Mouse (Mus musculus) left cerebral cortex, postnatal 25 days (tissue): Measurements from ENCODE around the gene Clec10a. TPM values are rescaled to one million over a fixed set of nuclear protein-coding genes. Genes with fewer than 3 reads are reported as not detected.
"Not testable (repeated sequence)": the region's sequence is repeated elsewhere in the genome, so short reads cannot be mapped to it uniquely, and the experiment has no call there.

Experiments used
- DNase-seq, 2 experiments: peaks; one replicate each; pipeline ENCODE4 v3.0.0; 2022; ENCODE audit warnings: low spot score in 2 of 2, mixed read lengths in 1 of 2
- intact Hi-C: fragments of 180-260 bp; cut with DNase I; formaldehyde crosslinking; loops from one replicate; pipeline ENCODE4 v1.15.1; 2025
- total RNA-seq, 2 experiments: library from RNA; stranded (reverse); gene quantifications; 2 replicates each; pipeline ENCODE4 v1.2.3; 2021

Clec10a gene
- total RNA-seq, result 1 to 10 TPM; 2.3 to 2.4 TPM

DNA sequence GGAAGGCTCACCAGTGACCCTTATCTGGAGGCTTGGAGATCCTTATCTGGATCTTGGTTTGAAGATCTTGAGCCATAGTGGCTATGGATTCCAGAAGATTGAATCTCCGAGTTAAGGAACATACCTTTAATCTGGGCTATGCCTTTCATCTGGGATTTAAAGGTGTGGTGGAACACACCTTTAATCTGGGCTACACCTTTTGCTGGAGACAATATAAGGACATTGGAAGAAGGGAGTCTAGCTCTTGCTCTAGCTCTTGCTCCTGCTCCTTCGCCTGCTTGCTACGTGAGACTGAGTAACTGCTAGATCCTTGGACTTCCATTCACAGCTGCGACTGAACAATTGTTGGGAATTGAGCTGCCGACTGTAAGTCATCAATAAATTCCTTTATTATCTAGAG is at the start of gene Clec10a:
Gene Clec10a, plus strand, starts transcription at position 301 of the 400 bp plus-strand sequence.
- intact Hi-C loops, DNase-seq: not testable (repeated sequence)

DNA sequence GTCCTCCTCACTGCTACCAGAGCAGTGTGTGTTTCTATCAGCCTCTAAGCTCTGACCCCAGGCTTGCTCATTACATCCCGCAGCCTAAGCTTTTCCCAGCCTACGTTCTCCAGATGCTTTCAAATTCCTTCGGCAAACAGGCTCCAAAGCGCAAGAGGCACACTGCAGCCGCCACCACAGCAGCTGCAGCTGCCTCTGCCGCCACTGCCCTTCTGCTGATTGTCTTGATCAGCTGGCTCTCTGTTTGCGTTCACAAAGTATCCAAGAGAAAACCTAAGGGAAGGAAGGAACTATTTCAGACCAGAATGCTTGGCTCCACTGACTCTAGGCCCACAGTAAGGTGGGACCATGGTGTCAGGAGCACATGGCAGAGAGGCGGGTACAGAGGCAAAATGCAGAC is 48.9 kb upstream of the Clec10a start:
- intact Hi-C loops, result no loop called here

DNA sequence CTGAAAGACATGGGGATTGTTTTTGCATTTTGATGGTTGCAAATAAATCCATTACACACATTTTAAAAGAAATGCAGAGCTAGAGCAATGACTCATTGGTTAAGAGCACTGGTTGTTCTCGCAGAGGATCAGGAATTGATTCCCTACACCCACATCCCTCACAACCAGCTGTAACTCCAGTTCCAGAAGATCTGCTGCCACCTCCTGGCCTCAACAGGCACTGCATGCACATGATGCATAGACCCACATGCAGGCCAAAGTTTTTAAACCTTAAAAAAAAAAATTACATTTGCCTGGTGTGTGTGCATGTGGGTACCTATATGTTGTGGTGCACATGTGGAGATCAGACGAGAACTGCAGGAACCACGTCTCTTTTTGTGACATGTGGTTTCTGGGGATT is 45.9 kb upstream of the Clec10a start:
- intact Hi-C loops, result loop anchor here (5.0 kb wide), 1 partner anchor 38 kb away; no protein-coding TSS in a partner anchor
- DNase-seq, result peak in 1 of 2 experiments; percentile 3

More for the DNA sequence above, 48.9 kb upstream of the Clec10a start:
- no peak for DNase-seq

DNA sequence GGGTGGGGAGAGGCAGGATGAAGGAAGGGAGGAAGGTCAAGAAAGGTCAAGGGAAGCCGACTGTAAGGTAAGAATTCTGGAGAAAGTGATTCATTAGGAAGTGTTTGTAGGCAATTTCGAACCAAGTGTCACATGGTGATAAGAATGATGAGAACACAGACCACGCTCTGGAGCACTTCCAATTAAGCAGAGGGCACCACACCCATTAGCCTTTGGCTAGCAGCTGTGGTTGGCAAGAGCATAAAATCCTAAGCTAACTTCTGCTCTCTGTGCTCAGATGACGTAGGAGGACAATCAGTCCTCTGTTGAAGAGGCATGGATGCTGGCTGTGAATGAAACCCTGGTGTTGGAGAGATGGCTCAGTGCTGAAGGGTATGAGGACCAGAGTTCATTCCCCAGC is 41.4 kb upstream of the Clec10a start:
- no peak for DNase-seq
- intact Hi-C loops, result loop anchor here (5.0 kb wide), 1 partner anchor 42 kb away; no protein-coding TSS in a partner anchor

DNA sequence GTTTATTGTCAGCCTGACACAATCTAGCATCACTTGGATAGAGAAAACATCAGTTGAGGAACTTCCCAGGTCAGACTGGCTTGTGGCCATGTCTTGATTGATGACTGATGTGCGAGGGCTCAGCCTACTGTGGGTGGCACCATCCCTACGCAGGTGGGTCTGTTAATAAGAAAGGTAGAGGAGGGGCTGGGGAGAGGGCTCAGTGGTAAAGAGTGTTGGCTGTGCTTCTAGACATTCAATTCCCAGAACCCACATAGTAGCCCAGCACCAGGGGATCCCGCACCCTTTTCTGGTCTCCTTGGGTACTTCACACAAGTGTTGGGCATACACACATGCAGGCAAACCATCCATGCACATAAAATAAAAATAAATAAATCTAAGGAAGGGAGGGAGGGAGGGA is 40.1 kb upstream of the Clec10a start:
- DNase-seq, result no peak
- intact Hi-C loops, result no loop called here

DNA sequence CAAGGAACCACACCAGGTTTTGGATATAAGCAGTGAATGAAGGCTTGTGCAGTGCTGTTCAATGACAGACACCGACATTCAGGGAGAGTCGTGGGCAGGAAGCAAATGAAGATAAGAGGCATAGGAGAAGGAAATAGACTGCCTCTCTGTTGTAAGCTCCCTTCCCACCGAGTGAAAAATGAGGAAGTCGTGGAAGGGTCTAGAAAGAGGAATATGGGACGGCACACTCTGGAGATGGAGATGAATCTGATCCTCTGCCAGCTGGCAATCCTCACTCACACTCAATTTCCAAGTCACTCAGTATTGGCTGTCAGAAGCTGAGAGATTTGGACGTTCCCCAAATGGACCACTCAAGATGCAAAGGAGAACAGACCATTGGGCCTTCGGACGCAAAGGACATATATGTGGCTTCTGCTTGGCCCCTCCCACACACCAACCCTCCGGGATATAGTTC is 26.0 kb upstream of the Clec10a start, which contains the start of gene Mgl2:
Gene Mgl2, plus strand, starts transcription at position 404 of the 454 bp plus-strand sequence.
- intact Hi-C loops, result no loop called here
- DNase-seq, result no peak

DNA sequence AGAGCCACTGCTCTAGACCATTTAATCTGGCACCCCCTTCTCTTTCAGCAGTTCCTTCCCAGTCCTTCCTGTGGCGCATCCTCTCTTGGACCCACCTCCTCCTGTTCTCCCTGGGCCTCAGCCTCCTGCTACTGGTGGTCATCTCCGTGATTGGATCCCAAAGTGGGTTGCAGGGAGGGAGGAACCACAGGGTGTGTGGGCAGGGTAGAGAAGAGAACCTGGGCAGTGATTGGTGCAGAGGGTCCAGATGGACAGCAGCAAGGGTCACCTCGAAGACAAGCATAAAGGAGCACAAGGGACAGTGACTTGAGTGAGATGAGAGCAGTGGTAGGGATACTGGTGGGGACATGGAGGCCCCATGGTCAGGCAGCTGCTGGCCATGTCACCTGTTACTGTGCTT is 21.0 kb upstream of the Clec10a start:
- intact Hi-C loops, DNase-seq: not testable (repeated sequence)

DNA sequence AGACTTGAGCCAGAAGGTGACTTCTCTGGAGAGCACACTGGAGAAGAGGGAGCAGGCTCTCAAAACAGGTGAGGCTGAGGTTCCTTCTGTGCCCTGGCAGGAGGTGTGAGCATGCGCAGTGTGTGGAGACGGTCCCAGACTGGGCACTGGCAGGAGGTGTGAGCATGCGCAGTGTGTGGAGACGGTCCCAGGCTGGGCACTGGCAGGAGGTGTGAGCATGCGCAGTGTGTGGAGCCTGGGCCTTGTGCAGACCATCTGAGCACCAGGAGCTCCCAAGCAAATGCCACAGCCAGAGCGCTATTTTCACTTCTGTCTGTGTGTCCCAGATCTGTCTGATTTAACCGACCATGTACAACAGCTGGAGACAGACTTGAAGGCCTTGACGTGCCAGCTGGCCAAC is 20.1 kb upstream of the Clec10a start:
- DNase-seq, intact Hi-C loops: not testable (repeated sequence)

DNA sequence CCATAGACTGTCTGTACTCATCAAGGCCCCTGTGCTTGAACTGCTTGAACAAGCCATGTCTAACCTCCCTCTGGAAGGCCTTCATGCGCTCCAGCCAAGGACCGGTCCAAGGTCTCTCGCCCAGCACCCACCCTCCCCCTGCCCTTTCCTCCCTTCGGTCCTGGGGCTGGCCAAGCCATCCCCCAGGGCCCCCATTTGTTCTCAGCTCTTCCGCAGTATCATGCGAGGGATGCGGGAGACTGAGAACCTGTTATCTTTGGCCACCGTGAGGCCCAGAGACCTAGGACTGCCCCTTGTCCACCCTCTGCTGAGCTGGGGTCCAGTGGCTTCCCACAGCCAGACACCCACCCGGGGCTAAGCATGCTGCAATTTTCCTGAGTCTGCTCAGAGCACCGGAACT is 16.8 kb upstream of the Clec10a start:
- intact Hi-C loops, result no loop called here

DNA sequence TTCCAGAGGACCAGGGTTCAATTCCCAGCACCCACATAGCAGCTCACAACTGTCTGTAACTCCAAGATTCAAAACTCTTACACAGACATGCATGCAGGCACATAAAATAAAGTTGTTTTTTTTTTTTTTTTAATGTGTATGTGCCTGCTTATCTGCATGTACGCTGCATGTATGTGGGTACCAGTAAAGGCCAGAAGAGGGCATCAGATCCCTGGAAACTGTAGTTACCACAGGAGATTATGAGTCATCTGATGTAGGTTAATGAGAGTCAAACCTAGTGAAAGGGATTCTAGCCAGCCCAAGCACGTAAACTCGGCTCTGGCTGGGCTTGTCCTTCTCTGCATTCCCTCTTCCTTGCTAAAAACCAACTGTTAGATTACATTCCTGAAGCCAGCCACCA is 4.9 kb upstream of the Clec10a start:
- no peak for DNase-seq
- intact Hi-C loops, result no loop called here

More for the DNA sequence above, 16.8 kb upstream of the Clec10a start:
- DNase-seq, result no peak

DNA sequence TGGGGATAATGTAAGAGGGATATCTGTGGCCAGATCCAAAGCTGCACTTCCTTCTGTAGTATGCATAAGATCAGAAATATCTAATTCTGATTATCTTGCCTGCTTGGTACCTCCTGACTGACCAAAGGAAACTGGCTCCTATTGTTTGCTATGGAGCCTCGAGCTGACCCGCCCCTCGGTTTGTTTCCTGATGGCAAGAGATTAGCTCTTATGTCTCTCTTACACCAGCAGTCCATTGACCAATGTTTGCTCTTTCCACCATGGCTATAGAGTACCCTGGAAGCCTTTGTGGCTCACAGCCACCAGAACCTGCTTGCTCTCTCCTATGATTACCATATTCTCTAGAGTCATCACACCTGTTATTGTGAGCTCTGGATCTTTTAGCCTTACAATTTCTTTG is 6.3 kb downstream of the Clec10a start:
- no peak for DNase-seq
- intact Hi-C loops, result no loop called here

DNA sequence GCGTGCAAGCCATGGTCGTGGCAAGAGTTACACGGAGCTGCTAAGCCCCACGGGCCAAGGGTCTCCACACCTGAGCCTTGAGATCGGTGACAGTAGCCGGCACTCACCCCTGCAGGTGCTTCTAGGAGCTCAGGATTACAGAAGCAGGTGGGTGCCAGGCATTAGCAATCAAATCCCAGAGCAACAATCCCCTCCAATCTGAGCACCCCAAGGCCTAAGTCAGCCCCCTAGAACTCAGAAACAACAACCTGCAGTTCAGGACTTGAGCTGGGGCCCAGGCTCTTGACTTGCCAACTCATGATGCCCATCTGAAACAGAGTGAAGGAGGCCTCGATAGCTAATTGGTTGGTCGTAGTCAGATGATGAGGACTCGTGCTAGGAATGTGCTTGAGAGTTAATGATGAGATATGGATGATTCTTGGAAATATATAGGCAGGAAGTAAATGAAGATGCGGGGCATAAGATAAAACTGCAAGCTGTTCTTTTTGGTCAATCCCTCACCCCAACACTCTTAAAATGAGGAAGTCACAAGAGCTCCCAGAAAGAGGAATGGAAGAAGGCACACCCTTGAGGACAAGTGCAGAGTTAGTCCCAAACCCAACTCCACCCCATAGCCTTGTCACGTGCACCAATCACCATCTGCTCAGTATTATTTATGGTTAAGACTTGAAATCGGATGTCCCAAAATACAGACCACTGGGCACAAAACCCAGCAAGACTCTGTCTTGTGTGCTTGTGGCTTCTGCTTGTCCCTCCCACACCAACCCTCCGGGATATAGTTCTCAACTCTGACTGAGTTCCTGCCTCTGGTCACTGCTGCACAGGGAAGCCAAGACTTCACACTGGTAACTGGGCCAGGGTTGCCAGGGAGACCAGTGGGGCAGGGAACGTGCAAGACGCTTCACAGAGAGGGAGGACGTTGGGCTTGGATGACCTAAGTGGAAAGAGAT is 10.2 kb downstream of the Clec10a start:
- DNase-seq, result no peak
- intact Hi-C loops, result no loop called here

DNA sequence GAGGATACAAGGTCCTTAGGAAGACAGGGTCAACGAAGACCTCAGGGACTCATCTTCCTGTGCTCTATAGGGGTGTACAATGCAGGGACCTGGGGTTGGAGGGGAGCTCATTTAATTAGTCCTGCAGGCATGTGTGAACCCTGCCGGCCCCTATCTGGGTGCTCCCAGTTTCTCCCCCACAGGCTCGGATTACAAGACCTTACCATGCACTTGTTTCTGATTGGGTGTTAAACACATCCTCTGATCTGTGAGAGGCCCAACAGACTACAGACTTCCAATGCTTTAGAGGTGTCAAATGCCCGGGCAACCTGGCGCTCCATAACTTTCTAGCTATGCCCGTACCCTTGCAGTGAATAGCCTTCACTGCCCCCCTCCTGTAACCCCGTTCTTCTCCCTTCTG is 12.1 kb downstream of the Clec10a start:
- intact Hi-C loops, result no loop called here

DNA sequence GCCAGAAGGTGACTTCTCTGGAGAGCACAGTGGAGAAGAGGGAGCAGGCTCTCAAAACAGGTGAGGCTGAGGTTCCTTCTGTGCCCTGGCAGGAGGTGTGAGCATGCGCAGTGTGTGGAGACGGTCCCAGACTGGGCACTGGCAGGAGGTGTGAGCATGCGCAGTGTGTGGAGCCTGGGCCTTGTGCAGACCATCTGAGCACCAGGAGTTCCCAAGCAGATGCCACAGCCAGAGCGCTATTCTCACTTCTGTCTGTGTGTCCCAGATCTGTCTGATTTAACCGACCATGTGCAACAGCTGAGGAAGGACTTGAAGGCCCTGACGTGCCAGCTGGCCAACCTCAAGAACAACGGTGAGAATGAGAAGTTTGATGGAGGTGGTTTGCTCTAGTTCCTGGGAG is 13.5 kb downstream of the Clec10a start:
- DNase-seq, result peak in 1 of 2 experiments; percentile 14
- intact Hi-C loops, result not testable (repeated sequence)

More for the DNA sequence above, 12.1 kb downstream of the Clec10a start:
- no peak for DNase-seq

DNA sequence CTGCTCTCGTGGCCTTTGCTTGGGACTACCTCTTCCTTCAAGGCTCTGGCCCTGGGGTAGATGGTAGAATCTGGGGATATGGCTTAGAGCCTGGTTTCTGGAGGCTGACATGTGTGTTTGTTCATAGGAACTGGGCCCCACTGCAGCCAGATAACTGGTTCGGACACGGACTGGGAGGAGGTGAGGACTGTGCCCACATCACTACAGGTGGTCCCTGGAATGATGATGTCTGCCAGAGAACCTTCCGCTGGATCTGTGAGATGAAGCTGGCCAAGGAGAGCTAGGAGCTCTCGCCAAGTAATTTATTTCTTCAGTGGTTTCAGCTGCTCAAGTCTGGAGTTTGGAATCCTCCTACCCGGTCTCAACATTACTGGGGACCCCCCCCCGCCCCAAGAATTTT is 14.3 kb downstream of the Clec10a start:
- no peak for DNase-seq
- intact Hi-C loops, result no loop called here

DNA sequence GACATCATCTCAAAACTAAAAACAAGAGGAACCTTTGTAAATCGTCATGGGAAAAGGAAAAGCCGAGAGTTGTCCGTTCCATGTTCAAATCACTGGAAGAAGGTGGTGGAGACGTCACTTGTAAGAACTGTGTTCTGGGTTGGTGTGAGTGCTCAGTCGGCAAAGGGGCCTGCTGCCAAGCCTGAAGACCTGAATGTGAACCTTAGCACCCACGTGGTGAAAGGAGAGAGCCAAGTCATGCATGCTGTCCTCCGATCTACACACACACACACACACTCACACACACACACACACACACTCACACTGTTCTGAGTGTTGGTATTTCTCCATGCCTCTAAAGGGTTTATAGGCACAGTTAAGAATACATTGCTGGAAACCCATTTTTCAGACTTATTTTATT is 15.2 kb downstream of the Clec10a start:
- DNase-seq, result no peak
- intact Hi-C loops, result no loop called here

DNA sequence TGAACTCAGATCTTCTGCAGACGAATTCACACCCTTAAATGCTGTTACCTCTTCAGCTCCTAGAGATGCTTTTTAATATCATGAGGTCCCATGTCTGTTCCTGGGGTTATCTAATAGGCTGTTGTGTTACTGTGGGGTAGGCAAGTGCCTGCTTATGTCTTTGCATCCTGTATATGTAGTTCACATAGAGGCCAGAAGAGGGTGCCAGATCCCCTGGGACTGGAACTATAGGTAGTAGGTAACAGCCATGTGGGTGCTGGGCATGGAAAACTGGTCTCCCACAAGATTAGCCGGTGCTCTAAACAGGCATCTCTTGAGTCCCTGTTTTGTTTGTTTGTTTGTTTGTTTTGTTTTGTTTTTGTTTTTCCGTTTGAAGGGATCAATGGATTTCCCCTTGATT is 15.8 kb downstream of the Clec10a start:
- intact Hi-C loops, result no loop called here

DNA sequence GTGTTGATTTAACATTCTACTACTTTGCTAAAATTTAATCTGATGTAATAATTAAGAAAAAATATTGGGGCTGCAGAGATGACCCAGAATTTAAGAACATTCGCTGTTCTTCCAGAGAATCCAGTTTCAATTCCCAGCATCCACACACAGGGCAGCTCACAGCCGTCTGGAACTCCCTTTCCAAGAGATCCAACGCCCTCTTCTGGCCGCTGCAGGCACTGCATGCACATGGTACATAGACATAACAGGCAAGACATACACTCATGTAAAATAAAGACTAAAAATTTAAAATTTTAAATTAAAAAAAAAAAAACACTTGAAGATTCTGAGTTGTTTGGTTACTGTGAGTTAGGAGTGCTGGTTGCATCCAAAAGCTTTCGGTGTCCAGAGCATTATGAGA is 16.3 kb downstream of the Clec10a start:
- intact Hi-C loops, result no loop called here
- no peak for DNase-seq

More for the DNA sequence above, 15.8 kb downstream of the Clec10a start:
- DNase-seq, result no peak

DNA sequence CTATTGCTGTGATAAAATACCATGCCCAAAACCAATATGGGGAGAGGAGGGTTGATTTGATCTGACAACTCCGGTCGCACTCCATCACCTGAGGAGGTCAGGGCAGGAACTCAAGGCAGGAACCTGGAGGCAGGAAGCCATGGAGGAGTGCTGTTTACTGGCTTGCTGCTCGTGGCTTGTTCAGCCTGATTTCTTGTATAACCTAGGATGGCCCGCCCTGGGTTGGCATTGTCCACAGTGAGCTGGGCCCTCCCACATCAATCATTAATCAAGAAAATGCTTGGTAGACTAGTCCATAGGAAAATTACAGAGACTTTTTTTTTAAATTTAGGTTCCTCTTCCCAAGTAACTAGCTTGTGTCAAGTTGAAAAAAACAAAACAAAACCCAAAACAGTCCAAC is 18.5 kb downstream of the Clec10a start:
- intact Hi-C loops, result no loop called here
- no peak for DNase-seq

DNA sequence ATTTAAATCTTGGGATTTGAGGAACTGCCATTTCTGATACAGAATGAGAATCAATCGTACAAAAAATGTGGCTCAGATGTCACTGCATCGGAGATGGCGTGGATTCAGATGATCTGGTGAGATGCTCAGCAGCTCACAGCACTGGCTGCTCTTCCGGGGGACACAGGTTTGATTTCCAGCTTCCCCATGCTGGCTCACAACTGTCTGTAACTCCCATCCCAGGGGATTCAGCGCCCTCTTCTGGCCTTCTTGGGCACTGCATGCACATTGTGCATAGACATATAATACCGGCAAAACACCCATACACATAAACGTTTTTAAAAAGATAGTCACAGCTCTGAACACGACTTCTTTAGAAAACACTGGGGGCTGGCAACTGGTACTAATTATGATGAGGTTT is 21.6 kb downstream of the Clec10a start:
- no peak for DNase-seq
- intact Hi-C loops, result loop anchor here (2.0 kb wide), 1 partner anchor 103 kb away; no protein-coding TSS in a partner anchor

DNA sequence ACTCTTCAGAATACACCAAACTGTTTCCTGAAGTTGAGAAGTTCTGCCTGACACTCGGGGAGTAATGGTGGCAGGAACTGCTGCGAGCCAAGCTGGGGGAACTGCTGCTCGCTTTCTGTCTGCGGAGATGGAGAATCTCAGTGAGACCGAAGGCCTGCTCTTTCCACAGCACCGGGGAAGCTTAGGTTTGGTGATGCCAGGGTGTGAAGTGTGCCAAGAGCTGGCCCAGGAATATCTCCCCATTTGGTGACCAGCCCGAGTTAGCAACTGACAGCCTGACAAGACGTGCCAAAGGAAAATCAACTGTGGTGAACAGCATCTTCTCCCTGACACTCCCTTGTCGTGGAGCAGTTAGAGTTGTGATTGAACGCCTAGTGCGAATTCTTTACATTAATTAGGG is 22.3 kb downstream of the Clec10a start:
- DNase-seq, result no peak
- intact Hi-C loops, result loop anchor here (2.0 kb wide), 1 partner anchor 104 kb away; no protein-coding TSS in a partner anchor
